Mouse (Mus musculus) embryo, embryonic 9.5 days (tissue): ENCODE data around the gene Vps16.

Source experiments
- DNase-seq: peaks from one replicate; pipeline ENCODE4 v3.0.0-alpha.2; 2017; ENCODE audit errors: extremely low spot score

The Vps16 gene

DNA sequence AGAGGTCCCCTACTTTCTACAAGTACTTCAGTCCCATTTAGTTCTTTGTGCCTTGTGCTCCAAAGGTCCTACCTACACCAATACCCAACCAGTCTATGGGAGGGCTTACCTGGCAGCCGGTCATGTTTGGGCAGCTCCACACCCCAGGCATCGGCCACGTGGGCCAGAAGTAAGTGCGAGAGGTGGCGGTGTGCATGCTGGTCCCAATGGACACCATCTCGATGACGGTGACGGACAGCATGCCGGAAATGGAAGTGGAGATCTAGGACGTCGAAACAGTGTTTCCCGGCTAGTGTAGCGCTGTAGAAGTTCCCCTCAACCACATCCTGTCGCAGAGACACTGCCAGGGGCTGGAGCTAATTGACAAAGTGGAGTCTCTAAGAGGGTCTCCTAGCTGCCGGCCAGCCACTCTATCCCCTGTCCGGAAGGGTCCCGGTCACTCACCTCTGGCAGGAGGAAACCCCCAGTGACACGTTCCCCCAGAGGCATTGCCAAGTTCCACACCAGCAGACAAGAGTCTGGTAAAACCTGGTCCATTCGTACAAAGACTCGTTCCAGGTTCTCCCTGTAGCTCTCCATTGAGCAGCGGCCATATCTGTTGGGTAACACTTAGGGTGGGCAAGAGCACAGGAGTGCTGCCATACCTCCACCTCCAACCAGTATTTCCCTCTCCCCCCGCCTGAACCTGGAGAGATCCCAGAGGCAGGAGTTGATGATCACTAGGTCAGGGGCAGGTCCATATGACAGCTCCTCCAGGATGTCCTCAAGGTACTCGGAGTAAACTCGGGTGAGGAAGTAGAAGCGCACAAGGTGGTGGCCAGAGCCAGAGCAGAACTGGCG is 2.1 kb upstream of the Vps16 start:
- no peak for DNase-seq

DNA sequence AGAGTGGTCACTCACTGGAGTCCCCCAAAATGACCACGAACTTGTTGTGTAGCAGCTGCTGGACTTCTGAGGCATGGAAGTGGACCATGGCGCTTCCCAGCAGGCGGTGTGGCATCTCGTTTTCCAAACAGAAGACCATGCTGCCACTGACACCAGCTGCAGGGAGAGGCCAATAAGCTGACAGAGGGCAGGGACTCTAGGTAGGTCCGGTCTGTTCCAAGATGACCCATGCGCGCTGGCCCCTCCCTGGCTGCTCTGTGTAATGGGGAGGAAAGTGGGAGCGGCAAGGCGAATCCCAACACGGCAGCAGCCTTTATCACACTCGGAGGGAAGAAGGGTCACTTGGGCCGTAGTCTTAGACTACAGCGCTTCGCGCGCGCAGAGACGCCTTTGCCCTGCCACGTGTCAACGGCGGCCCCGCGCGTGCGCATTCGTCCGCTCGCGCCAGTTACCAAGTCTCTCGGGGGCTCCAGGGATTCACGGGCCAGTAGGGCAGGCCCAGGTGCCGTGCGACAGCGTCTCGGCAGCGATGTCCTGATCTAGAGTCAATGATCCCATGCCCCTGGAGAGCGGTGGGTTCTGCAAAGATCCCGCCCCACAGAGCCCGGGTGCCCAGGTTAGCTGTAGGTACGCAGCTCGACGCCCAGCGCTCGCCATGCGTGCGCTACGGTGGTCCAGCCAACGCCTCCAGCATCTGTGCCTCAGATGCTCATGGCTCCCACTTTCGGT is 578 bp upstream of the Vps16 start:
- no peak for DNase-seq

DNA sequence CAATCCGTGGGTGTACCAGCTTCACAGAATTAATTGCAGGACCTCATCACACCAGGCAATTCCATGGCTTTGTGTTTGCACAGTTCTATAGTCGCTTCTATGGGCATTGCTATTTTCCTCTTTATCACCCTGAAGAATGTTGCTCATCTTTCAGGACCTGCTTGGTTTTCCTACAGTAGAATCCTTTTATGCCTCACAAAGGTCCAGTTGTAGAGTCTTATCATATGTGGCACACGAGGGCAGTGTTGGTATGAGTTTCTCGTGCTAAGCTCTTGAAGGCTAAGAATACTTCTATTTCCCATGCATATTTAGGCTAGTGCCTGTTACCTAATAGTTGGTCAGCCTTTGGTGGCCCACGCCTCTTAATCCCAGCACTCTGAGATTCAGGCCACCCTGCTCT is 973 bp downstream of the Vps16 start:
- no peak for DNase-seq

DNA sequence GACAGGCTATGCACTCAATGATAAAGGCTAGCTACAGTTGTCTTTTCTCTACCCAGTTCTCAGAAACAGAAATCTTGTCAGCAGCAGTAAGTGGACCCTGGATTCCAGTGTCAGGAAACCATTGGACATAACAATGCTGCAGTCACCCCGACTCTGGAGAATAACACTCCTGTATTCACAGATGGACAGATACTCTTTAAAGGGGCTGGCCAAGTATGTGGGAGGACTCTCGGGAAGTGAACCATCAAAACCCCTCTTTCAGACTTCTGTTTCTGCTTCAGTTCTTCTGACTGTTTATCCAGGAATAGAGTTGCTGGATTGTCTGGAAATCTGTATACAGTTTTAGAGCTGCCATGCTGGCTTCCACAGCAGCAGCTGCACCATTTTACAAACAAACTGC is 5.7 kb downstream of the Vps16 start:
- DNase-seq: no peak

DNA sequence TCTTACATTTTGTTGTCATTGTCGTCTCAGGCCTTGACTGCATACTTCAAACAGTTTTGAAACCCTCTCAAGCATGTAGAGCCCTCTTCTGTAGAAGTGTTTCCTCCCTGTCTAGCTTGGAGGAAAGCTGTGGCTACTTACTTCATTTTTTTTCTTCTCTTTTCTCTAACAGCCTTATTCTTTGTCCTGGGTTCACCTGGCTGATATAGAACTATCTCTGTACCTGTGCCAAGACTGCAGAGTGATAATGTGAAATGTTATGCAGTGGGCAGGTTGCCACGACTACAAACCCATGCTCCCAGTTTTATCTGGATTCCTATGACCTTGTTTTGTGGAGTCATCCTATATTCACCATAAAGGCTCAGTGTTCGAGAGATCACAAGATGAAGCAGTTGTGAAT is 6.3 kb downstream of the Vps16 start:
- no peak for DNase-seq

DNA sequence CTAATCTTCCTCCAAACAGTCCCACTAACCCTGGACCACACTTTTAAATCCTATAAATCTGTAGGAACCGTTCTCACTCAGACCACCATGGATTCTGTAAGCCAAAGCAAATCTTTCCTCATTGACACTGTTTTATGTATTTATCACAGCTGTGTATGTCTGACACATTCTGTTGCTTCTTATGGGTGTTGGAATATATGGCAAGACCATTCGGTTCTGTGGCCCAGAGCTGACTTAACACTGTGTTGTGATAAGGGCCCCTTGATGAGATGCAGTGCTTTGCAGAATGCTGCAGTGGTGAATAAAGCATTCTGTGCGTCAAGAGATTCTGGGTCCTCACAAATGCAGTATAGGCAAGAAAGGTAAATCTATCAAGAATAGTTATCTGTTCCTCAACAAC is 8.0 kb downstream of the Vps16 start:
- no peak for DNase-seq

DNA sequence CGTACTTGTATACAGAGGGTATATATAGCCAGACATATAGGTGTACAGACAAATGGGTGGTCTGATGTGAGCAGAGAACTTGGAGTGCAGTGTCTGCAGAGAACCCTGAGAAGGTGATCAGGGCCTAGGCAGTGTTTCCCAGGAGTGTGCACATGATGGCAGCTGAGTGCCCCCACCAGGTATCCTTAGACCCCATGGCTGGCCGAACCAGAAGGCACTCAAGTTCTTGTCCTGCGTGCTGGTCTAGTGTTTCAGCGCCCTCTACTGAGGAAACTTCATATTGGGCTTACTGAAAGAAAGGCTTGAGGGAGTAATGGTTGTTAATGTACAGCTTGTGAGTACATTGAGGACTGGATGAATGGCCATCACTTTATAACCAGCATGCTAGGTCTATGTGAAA is 9.0 kb downstream of the Vps16 start:
- DNase-seq: peak; percentile 55

DNA sequence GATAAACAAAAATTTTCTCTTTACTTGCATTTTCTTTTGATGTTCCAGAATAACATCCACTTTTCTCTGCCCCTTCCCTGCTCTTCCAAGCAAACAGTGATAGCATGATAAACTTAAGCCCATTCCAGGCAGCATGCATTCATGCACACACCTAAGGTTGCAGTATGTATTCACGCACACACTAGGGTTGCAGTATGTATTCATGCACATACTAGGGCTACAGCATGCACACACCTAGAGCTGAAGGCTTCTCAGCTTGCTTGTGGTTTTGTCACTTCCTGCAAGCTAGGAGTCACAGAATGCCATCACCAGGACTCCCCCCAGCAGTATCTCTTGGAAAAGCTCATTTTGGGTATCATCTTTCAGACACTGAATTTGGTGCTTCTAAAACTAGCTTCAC is 12.6 kb downstream of the Vps16 start:
- no peak for DNase-seq

DNA sequence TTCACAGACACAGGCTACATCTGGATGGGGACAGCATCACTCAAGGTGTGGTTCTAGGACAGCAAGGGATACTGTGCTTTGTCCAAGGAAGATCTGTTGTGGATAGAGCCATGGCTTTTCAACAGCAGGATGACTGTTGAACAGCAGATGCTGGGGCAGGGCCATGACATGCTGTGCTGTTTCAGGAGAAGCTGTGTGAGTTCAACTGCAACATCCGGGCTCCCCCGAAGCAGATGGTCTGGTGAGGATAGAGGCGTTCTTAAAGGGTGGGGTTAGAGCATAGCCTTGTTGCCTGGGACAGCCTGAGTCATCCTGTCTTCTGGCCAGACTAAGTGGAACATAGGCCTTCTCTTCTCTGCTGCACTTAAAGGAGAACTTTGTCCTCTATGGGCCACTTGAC is 14.7 kb downstream of the Vps16 start:
- DNase-seq: no peak

DNA sequence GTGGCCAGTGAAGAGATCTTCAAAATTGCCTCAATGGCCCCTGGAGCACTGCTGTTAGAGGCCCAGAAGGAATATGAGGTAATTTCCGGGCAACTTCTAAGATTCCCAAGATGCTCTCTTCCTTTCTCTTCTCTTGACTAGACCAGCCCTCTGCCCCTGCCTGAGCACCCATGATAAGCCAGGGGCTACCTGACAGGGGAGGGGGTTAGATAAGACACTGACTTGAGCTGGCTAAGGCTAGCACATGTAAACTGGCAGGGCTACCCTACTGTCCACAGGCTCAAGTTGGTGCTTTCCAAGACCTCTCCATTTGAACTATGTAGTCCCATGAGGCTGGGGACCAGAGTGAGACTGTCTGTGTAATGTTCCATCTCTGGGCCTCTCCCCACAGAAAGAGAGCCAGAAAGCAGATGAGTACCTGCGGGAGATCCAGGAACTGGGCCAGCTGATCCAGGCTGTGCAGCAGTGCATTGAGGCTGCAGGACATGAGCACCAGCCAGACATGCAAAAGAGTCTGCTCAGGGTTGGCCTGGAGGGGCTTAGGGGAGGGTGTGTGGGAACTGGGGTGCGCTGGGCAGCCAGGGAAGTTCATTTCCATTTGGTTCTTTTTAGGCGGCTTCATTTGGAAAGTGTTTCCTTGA is 15.8 kb downstream of the Vps16 start:
- DNase-seq: no peak

DNA sequence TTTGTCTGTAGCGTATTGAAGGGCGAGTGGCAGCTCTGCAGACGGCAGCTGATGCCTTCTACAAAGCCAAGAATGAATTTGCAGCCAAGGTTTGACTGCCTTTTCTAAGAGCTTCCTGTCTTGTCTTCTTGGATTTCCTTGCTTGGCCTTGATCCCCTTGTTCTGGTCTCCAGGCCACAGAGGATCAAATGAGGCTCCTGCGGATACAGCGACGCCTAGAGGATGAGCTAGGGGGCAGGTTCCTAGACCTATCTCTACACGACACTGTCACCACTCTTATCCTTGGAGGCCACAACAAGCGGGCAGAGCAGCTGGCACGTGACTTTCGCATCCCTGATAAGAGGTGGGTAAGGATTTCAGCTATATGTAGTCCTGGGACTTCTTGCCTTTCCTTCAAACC is 18.0 kb downstream of the Vps16 start:
- DNase-seq: no peak

DNA sequence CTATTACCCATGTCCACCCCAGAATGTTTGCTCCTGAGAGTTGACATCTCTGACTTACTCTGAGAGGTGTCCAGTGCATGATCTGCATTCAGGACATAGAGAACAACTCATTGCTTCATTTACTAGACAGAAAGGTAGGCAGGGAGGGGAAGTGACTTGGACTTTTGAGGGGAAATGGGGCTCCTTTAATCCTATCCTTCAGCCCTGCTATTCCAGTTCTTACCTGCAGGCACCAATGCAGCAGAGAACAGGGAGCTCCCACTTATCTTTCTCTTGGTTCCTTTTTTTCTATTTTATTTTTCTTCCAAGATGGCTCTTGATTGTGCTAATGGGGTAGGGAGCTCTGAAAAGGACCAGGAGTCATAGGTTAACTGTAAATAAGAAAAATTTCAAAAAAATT is 24.3 kb downstream of the Vps16 start:
- no peak for DNase-seq

DNA sequence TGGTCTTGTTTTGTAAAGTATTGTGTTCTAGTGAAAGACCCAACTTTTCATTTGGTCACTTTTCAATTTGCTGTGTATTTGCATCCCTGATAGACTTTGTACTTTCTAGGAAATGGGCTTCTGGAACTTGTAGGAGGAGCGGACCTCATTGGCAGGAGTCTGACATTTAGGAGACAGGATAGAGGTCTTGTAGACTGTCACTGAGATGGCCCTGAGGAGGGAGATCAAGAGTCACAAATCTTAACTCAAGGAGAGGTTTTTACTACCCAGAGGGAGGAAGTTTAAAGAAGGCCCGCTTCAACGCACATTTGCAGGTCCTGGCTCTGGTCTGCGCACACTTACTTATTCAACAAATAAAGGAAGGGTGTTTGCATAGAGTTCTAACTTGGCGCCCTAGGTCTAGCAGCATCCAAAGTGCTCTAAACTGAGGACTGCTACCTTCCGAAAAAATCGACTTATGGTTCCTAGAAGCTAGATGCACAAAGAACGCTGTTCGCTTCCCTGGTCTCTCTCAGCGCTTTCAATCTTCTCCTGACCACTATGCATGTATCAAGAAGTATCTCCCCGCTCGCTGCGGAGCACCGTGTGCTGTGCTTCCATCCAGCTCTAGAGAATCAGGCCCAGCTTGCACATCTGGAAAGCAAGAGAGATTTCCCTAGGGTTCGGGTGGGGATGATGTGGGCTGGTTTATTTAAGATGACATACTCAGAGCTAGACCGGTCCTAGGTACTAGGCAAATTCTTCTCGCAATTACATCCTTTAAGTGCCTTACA is 25.1 kb downstream of the Vps16 start:
- DNase-seq: peak; percentile 31

DNA sequence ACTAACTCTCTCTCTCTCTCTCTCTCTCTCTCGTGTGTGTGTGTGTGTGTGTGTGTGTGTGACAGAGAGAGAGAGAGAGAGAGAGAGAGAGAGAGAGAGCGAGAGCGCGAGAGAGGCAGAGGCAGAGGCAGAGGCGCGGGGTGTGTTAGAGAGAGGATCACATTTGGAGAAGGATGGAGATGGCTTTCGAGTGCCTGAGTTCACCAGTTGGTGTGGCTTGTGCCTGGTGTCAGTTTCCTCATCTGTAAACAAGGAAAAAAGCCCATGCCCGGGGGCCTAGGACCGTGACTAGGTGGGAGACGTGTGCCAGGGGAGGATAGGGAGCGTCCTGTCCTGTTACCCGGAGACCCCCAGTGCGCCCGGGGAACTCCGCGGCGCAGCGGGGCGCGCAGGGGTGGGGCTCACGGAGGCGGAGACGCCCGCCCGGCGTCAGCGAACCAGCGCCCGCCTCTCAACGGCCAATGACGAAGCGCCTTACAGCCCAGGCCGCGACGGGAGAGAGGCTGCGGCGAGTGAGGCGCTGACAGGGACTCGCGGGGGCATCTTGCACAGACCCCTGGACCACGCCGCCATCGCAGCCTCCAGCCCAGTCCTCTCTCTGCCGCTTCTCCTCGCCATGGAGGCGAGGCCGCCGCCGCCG is 25.8 kb downstream of the Vps16 start, which contains the start of gene Ptpra:
TSS of gene Ptpra (plus strand) at position 485 of the 640 bp plus-strand sequence.
- peak; percentile 92 for DNase-seq

DNA sequence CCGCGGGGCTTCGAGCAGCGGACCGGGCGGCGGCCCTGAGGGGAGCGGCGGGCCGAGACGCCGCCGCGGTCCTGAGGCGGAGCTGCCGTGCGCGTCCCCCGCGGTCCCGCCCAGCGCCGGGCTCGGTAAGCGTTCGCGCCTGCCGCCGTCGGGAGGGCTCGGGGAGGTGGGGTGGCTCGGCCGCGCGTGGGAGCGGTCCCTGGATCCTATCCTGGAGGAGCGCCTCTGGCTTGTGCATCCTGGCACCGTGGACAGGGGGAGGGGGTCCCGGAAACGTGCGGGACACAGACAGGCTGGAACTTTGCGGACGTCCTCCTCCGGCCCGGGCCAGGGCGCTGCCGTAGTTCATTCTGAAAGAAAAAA is 26.3 kb downstream of the Vps16 start:
- no peak for DNase-seq

DNA sequence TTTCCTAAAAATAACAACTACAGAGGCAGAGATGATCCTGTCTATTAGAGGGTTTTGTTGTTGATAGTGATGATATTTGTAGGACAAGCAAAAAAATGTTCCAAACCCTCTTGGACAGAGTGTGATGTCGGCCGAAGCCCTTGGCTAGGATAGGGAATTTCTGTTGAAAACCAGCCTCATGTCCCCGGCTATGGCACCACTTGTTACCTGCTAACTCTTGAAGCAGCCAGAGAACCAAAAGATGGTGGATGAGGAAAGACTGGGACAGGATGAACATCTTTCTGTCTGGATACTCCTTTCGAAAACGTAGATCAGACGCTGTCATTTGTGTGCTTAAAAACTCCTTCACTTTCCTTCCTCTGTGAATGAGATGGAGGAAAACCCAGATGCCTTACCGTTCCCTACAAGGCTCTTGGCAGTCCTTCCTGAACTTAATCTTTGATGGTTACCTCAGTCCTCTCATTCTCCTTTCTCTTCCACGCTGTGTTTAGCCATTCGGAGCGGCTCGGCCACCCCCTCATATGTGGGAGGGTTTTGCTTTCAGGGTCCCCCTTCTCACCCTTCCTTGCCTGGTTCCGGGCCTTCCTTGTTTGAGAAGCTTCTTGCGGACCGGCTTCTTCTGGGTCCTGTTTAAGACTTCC is 27.1 kb downstream of the Vps16 start:
- no peak for DNase-seq

DNA sequence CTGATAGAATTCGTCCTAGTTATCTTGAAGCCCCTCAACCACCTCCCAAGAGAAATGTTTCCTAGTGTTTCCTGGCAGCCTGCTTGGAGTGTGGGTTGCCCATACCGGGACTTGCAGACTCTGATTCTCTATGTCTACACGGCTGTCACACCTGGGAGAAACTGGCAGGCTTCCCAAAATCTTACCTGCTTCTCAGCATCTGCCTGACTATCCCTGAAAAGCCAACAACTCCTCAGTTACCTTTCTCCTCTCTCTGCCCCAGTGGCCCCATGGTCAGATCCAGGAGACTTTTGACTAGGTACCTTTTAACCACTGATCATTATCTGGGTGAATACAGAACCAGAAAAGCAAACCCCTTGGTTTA is 27.6 kb downstream of the Vps16 start:
- no peak for DNase-seq

DNA sequence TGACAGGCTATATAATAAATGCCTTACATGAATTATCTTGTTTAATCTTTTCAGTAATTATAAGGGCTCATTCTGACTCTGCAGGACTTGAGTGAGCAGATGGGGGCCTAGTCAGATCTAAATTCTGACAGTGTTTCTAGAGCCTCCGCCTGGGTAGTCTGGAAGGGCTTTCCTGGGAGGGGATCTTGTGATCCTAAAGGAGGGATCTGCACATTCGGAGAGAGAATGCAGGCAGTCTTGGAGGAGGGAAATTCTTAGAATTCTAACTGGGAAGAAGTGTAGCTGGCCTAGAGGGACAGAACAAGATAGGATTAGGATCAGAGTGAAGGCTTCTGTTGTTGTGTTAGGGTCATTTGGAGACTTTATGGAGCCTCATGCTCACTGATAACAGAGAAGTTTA is 28.1 kb downstream of the Vps16 start:
- DNase-seq: no peak

DNA sequence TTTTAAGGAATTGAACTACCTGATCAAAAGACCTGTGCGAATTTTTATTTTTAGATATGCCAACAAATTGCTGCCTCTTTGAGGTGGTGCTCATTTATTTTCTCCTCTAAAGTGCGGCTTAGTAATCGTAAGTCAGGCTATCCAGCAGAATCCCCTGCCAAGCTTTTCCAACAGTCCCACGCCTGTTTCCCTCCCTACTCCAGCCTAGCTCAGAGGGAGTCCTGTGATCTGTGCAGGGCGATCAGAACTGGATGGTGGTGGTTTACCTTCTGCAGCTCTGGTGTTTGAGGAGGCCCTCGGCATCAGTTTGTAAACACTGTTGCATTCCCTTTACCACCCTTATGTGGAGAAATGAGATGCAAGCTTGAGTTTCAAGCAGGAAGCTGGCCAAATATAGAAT is 29.3 kb downstream of the Vps16 start:
- DNase-seq: no peak

DNA sequence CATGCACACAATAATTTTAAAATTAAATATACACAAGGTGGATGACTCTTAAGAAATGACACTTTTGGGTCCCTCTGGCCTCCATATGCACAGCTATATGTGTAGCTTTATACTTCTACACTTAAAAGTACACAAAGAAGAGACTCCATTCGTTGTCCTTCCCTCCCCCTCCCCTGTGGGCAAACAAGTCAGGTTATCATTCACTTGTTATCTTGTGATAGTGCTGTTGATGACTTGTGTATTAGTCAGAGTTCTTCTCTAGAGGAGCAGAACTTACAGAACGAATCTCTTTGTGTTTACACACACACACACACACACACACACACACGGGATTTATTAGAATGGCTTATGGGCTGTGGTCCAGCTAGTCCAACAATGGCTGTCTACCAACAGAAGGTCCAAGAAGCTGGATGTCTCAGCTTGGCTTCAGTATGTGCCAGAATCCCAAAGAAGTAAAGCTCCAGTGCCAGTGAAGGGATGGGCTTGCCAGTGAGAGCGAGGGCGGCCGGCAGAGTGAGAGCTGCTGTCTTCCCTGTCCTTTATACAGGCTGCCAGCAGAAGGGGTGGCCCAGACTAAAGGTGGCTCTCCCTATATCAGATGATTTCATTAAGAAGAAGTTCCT is 30.7 kb downstream of the Vps16 start:
- no peak for DNase-seq

DNA sequence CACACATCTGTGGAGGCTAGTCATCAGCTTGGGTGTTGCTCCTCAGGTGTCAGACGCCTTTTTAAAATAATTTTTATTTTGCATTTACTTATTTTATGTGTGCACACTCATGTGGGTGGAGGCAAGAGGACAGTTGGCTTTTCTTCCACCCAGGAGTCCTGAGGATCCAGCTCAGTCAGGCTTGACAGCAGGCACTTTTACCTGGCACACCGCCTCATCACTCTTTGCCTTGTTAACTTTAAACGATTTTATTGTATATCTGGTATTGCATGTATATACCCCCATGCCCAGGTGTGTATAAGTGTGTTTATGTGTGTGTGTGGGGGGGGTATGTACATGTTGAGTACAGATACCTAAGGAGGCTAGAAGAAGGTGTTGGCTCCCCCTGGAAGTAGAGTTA is 33.7 kb downstream of the Vps16 start:
- no peak for DNase-seq
